8 mouse cellular contexts compared by ENCODE assay signal in genomic region chr15:20448861-20449663, GRCm38 (mm10). TPM values are rescaled to one million over a fixed set of nuclear protein-coding genes. Genes with fewer than 3 reads are reported as not detected.
DNase-seq lines count a peak whose midpoint lies in the region; ATAC-seq and TF ChIP-seq lines count a peak whose summit lies in the region.
"Had no signal": no experiment of that assay in that cellular context is flagged by ENCODE, and none has a peak within 500 bp of the region (broad histone marks: within the 10 kb centered on the region; RNA-seq: fewer than 3 reads in every experiment).

Gene Cdh12, plus strand, starts transcription at chr15:20449265.

- no peak for TF ChIP-seq CTCF in lung, embryonic 14.5 days (IDR thresholded peaks at IDR 0.05; ENCODE audit: low read depth)

- H3K4me1 ChIP-seq in lung, embryonic 14.5 days (ENCODE audit: insufficient read depth), result no peaks in the 10 kb centered on the region
- H3K4me1 ChIP-seq: liver, embryonic 15.5 days had no signal

- no peaks in the 10 kb centered on the region for H3K36me3 ChIP-seq in lung, embryonic 14.5 days (ENCODE audit: insufficient read depth)
- H3K36me3 ChIP-seq: liver, embryonic 15.5 days had no signal

- DNase-seq in lung, embryonic 14.5 days, result peak; percentile 57
- no peak for DNase-seq in lung, adult 18-20 months
- peak; percentile 27 to 40 for DNase-seq in left cerebral cortex, postnatal 14 days (ENCODE audit: low spot score in 2 of 2)
- peak; percentile 57 for DNase-seq in retina, embryonic 14.5 days (ENCODE audit: low spot score)
- DNase-seq in spleen, adult 12 weeks (ENCODE audit: low spot score), result no peak
- DNase-seq in gastrocnemius, adult 8-10 months (ENCODE audit: low spot score in 2 of 2), result no peak

- H3K4me2 ChIP-seq in lung, embryonic 14.5 days, result peak within 1 kb of the TSS; percentile 49
- H3K4me2 ChIP-seq: liver, embryonic 15.5 days had no signal

- peak; percentile 63; the same call in 1 of the 2 replicates for ATAC-seq in lung, embryonic 14.5 days (ENCODE audit: insufficient read depth)
- peak; percentile 92 for ATAC-seq in frontal cortex, adult (ENCODE audit: low TSS enrichment)

- intact Hi-C loops in left cerebral cortex, postnatal 14 days (cut with DNase I), result no loop called here

- no peak within 1 kb of the TSS; the same call in 1 of the 2 replicates for H3K9ac ChIP-seq in lung, embryonic 14.5 days
- H3K9ac ChIP-seq: liver, embryonic 15.5 days had no signal

- 6% methylated on average over 18 of the region's 18 CpGs for WGBS in lung, embryonic 14.5 days

- H3K27me3 ChIP-seq in lung, embryonic 14.5 days (ENCODE audit: insufficient read depth, low read length), result no peaks in the 10 kb centered on the region
- H3K27me3 ChIP-seq: liver, embryonic 15.5 days had no signal

- H3K27ac ChIP-seq in lung, embryonic 14.5 days (ENCODE audit: low read depth), result no peak within 1 kb of the TSS
- H3K27ac ChIP-seq: liver, embryonic 15.5 days had no signal

- peak within 1 kb of the TSS; percentile 18 for H3K4me3 ChIP-seq in lung, embryonic 14.5 days (ENCODE audit: low read depth, low read length)
- H3K4me3 ChIP-seq: liver, embryonic 15.5 days had no signal

- no peaks in the 10 kb centered on the region for H3K9me3 ChIP-seq in lung, embryonic 14.5 days (ENCODE audit: low read depth, low read length)
- H3K9me3 ChIP-seq: liver, embryonic 15.5 days had no signal

RNA-seq across cellular contexts. Expression of gene Cdh12, which starts in this region (rescaled TPM):
- 0.04 and 0.08 TPM in 2 replicates for polyA plus RNA-seq in lung, embryonic 14.5 days (2014; fragmentation: Nextera tagmentation; extraction: Ambion mirVana)
- 10 to 100 TPM; 44.6 to 50.6 TPM for total RNA-seq in left cerebral cortex, postnatal 14 days (2021)
- not detected for total RNA-seq in gastrocnemius, adult 8-10 months (2022)
- polyA plus RNA-seq: liver, embryonic 15.5 days had no signal

Comparison
In these comparisons a context has a peak if more than half of its experiments do, and no peak if none do; other contexts are left out.
1. RNA of gene Cdh12 (total RNA-seq): 44.6 to 50.6 TPM in left cerebral cortex, postnatal 14 days; not detected in gastrocnemius, adult 8-10 months; every median in the first group is over 10 times any median in the second.
2. Peak in DNase-seq, ATAC-seq, H3K4me3 ChIP-seq and H3K4me2 ChIP-seq in lung, embryonic 14.5 days; RNA of the gene not detected or under 1 TPM.
3. DNase-seq: peak in left cerebral cortex, postnatal 14 days (2 of 2) and retina, embryonic 14.5 days (single experiment); none in lung, adult 18-20 months (0 of 2), spleen, adult 12 weeks (single experiment) and gastrocnemius, adult 8-10 months (0 of 2).